Mouse (Mus musculus) layer of hippocampus, adult 11-12 months (tissue): ENCODE results near the gene Nrxn3.

ENCODE experiments used
- DNase-seq: peaks from one replicate; pipeline ENCODE4 v3.0.0; 2022; ENCODE audit warnings: low spot score

The Nrxn3 gene

GRCm38 (mm10) chr12:89946522-89946921 lies 1223.8 kb downstream of the Nrxn3 start:
- no peak for DNase-seq

DNA sequence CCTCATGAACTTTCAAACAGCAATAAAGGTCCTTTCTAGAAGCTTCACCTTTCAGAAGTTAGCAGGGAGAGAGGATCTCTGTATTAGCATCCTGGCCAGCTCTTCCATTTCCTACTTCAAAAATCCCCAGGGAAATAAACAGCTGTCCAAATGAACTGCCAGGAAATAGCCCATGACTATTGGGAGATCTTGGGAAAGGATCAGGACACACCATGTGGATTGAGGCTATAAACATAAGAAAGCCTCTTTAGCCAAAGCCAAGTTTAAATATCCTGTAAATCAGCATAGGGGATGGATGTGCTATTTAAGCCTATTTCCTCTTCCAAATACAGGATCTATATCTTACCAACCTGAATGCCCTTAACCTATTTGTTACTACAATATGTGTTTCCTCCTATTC lies 1230.6 kb downstream of the Nrxn3 start:
- no peak for DNase-seq

- DNase-seq, result no peak
These were observed 1231.0 kb downstream of the Nrxn3 start for GRCm38 (mm10) chr12:89953649-89954048.

DNA sequence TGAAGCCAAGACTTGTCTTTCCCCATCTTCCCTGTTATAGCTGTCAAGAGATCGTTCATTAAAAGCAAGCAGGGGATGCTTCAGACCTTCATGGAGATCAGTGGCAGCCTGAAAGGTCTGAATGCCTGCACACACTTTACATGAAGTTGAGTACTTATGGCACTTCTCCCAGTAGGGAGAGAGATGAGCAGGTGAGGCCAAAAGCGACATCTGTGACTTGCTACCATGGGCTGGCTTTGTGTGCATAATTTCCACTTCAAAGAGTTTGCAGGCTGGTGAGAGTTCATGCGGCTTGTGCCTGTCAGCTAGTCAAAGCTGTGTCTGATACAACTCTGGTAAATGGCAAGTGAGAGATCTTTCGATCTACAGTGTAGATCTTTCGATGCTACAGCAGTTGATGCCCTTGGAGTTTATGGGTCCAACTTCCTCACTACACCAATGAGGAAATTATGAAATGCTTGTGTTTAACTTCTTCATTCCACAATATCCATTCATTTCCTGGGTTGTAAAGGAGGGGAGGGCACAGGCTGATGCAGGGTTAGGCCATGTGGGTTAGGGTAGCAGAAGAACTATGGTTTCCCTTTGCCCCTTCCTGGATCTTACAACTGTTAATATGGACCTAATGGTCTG lies 1231.9 kb downstream of the Nrxn3 start:
- no peak for DNase-seq

GRCm38 (mm10) chr12:89963073-89963472 lies 1240.4 kb downstream of the Nrxn3 start:
- DNase-seq, result no peak

GRCm38 (mm10) chr12:89976648-89977047 lies 1254.0 kb downstream of the Nrxn3 start:
- DNase-seq, result no peak

- DNase-seq, result no peak
These were observed 1254.8 kb downstream of the Nrxn3 start for GRCm38 (mm10) chr12:89977479-89977878.

DNA sequence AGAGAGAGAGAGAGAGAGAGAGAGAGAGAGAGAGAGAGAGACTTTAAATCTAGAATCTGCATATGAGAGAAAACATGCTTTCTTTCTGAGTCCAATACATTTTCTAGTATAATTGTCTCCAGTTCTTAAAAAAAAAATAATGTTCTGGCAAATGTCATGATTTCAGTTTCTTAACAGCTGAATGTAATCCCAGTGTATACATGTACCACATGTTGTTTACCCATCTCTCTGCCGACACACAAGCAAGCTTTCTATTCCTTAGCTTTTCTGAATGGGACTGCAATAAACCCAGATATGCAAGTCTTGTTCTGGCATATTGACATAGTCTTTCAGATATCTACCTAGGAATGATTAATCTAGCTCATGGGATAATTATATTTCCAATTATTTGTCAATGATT lies 1256.5 kb downstream of the Nrxn3 start:
- DNase-seq, result no peak

DNA sequence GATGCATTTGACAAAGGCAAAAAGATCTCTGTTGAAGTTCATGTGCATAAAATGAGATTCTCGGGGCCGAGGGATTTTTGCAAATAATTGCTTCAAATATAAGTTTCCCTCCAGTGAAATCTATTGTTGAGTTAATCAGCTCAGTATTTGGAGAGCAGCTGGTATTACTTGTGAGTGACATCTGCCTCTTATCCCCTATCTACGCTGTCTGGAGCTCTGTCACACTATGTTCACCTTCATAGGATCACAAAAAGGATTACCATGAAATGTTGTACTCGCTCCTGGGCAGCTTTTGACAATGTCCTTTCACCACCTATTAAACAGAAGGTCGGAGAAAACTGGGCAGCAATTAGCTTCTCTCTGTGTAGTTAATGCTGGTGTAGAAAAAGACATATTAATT lies 1259.8 kb downstream of the Nrxn3 start:
- DNase-seq, result no peak

DNA sequence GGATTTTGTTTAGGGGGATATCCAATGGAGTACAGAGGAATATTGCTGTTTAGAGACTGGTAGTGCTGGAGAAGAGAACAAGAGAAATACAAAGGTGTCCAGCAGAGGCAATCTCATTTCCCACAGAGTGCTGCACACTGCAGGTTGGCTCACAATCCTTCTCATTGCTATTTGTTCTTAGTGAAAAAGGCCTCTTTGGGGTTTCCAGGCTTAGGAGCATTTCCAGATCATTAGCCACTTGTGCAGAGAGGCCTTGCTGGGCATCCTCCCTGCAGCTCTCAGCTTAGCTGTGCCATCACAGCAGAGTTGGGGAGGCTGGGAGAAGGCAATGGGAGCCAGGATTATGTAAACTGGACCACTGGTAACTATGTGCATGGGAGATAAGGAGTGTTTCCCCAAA lies 1260.7 kb downstream of the Nrxn3 start:
- no peak for DNase-seq

DNA sequence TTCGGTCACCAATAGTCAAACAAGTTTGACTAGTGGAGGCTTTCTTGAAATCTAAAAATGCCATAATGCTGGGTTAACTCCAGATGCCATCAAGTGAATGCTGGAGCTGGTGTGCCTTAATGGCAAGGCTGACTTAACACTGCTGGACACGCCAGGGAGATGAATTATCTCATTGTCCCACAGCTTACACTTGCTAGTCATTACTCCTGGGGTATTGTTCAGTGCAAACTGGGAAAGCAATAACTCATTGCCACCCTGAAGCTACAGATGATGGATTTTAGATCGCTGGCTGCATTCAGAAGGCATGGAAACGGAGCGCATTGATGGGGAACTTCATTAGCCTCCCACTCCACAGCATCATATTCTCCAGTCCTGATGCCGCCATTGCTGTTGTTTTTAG lies 1263.5 kb downstream of the Nrxn3 start:
- no peak for DNase-seq

- no peak for DNase-seq
These were observed 1270.6 kb downstream of the Nrxn3 start for GRCm38 (mm10) chr12:89993273-89993672.

- no peak for DNase-seq
These were observed 1272.7 kb downstream of the Nrxn3 start for GRCm38 (mm10) chr12:89995392-89995791.

DNA sequence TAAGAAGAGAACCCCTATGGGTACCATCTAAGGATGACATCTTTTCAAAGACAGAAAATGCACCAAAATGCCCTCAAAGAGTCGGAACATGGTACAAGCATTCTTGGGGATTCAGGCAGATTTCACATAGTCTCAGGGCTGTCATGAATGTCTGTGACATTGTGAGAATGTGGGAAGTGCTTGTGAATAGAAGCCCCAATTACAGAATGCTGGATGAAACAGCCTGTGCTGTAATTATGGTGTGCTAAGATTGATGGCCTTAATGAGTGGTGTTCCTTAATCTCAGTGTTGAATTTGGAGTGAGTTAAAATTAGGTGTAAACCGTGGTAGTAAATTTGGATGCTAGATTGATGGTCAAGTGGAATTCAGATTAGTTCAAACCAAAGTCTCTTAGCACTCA lies 1287.6 kb downstream of the Nrxn3 start:
- DNase-seq, result no peak

DNA sequence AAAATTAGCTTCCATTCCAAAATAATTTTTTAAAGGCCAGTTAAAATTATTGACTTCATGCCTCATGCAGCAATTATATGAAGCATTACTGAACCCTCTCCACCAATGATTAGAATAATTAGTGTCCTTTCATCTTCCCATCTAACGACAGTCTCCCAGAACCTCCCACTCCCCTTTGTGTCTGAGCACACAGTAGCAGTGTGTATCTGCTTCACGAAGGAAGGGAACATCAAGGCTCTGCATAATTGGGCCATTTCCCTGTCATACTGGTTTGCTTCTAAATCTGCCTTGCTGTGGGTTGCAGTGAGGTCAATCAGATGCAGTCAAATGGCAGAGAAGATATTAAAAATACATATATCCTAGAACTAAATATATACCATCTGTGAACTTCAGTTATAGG lies 1291.3 kb downstream of the Nrxn3 start:
- no peak for DNase-seq

- no peak for DNase-seq
These were observed 1304.3 kb downstream of the Nrxn3 start for GRCm38 (mm10) chr12:90027023-90027422.

DNA sequence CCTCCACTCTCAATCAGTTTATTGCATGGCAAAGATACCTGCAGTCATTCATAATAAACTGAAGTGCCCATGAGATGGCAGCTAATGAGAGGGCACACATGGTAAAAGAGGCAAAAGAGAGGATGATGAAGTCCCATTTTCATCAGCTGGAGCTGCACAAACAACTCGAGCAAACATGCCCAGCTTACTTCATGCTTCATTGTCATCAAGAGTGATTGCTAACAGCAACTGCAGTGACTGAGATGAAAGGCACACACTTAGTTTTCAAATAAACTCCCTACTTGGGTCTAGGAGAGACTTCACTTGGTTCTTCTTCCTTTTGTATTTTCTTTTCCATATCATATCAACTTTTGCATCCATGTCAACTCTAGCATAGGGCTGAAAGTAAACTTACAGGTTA lies 1318.4 kb downstream of the Nrxn3 start:
- DNase-seq, result no peak

GRCm38 (mm10) chr12:90056256-90056655 lies 1333.6 kb downstream of the Nrxn3 start:
- DNase-seq, result no peak

DNA sequence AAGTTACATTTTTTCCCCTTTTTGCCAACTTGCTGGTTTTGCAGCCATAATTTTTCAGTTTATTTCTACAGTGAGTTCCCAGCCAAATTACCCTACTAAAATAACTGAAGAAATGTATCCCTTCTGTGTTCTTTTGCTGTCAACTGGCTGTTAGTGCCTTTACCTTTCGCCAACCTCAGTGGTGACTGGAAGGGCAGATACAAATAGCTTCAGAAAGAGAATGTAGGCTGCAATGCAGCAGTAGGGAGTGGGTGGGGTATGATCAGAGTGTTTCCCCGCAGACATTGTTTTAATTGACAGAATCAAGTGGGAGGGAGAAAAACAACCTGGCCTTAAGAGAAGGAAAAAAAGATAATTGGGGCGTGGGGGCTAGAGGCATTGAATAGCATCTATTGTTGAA lies 1337.1 kb downstream of the Nrxn3 start:
- DNase-seq, result peak; percentile 15

DNA sequence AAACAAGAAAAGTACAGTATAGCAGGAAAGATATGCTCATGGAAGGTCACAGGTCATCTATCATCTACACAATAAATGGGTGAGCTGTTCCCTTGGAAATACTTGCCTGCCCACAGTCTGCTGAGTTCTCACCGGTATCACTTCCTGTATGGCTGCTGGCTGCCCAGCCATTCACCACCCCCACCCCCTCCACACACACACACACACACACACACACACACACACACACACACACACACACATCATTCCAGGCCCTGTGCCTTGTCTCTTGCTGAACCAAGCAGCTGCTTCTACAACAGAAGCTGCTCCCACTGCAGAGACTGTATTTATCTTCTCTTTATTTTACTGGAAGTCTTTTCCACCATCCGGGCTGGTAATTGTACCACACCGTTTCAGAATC lies 1338.6 kb downstream of the Nrxn3 start:
- peak; percentile 6 for DNase-seq

- DNase-seq, result no peak
These were observed 1339.5 kb downstream of the Nrxn3 start for GRCm38 (mm10) chr12:90062219-90062618.

- no peak for DNase-seq
These were observed 1340.8 kb downstream of the Nrxn3 start for GRCm38 (mm10) chr12:90063443-90063842.

DNA sequence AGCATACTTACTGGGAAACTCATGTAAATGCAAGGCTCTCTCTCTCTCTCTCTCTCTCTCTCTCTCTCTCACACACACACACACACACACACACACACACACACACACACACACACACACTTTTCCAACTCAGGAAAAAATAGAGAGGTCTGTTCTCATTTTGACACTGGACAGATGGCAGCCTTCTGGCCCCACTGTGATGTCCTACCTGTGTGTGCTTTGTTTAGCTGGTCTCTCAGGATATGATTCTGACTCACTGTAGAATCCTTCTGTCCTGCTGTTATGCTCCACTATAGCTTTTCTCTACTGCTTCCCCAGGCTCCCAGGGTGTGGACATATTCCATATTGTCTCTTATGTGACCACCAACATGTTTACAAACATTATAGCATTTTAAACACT lies 1363.2 kb downstream of the Nrxn3 start:
- DNase-seq, result peak; percentile 7

DNA sequence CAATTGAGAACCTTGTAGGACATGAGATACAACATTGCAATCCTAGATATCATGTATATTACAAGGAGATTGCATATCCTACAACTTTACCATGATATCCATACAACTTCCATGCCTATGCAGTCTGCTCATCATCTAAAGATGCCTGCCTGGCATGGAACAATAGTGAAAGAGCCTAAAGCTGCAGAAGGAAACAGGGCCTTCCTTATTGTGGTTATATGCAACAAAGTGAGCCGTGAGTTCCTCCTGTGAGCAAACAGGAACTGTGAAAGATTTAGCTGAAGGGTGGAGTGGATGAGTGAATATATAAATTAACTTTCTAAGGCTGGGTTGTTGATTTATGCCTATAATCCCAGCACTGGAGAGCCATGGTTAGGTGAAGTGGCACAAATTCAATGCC lies 1373.1 kb downstream of the Nrxn3 start:
- DNase-seq, result no peak

DNA sequence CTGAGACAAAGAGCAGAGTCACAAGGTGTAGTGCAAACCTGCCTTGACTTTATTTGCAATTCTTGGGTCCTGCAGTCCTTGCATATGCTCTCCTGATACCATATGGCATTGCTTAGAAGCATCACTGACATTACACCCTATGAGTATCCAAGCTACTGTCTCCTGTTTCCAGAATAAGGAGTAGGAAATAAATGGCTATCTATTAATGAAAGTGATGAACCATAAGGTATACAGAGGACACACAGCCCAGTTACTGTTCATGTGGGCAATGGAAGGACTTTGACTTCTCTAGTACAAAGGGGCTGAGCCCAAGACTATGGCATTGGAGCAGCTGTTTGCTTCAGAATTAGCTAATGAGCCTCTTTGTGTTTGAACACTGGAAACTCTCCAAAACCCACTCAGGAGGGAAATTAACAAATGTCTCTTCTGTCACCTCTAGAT lies 1390.7 kb downstream of the Nrxn3 start:
- DNase-seq, result peak; percentile 10
